Mouse (Mus musculus) neural tube, embryonic 15.5 days (tissue): ENCODE measurements around the gene Ccdc9b. TPM values are rescaled to one million over a fixed set of nuclear protein-coding genes. Genes with fewer than 3 reads are reported as not detected.

ENCODE experiments used
- ATAC-seq: fragments of 200-750 bp; cut with Nextera tagmentation; 2 replicates; pipeline ENCODE4 v1.8.0; 2017; ENCODE audit warnings: mild to moderate bottlenecking, moderate TSS enrichment, moderate library complexity; ENCODE audit not compliant: low FRiP score
- H3K27ac ChIP-seq: fragments of 300-500 bp; sonication (generic); replicated peaks from 2 replicates; pipeline ENCODE4 v1.5.1; 2015; ENCODE audit warnings: mild to moderate bottlenecking, inconsistent platforms
- H3K27me3 ChIP-seq: fragments of 300-500 bp; sonication (generic); replicated peaks from 2 replicates; pipeline ENCODE4 v1.6.1; 2015; ENCODE audit warnings: inconsistent platforms
- H3K36me3 ChIP-seq: fragments of 300-500 bp; sonication (generic); 2 replicates; pipeline ENCODE4 v1.6.1; 2015; ENCODE audit warnings: inconsistent platforms
- H3K4me1 ChIP-seq: fragments of 300-500 bp; sonication (generic); 2 replicates; pipeline ENCODE4 v1.6.1; 2015; ENCODE audit warnings: inconsistent platforms
- H3K4me2 ChIP-seq: fragments of 300-500 bp; sonication (generic); 2 replicates; pipeline ENCODE4 v1.6.1; 2015; ENCODE audit warnings: inconsistent platforms, mild to moderate bottlenecking, moderate library complexity
- H3K4me3 ChIP-seq: fragments of 300-500 bp; sonication (generic); replicated peaks from 2 replicates; pipeline ENCODE4 v1.5.1; 2015; ENCODE audit warnings: mild to moderate bottlenecking, inconsistent platforms
- H3K9ac ChIP-seq: fragments of 300-500 bp; sonication (generic); replicated peaks from 2 replicates; pipeline ENCODE4 v1.6.1; 2015; ENCODE audit warnings: mild to moderate bottlenecking, inconsistent platforms
- H3K9me3 ChIP-seq: fragments of 300-500 bp; sonication (generic); replicated peaks from 2 replicates; pipeline ENCODE4 v1.6.1; 2016; ENCODE audit warnings: inconsistent platforms
- WGBS: fragments of 180-500 bp; shearing (Covaris S2); methylation state at CpG from one replicate; pipeline ENCODE4 v1.1.7; 2015; ENCODE audit warnings: mixed read lengths; 5-methylcytosine and 5-hydroxymethylcytosine counted together
- polyA plus RNA-seq: library from polyadenylated mRNA; unstranded; fragments of >200 nt; fragmentation: Nextera tagmentation; extraction: Ambion mirVana; gene quantifications from 2 replicates; pipeline ENCODE4 v1.2.1, GENCODE M21; 2015

Gene Ccdc9b
- polyA plus RNA-seq, 1 experiment from 2014 or later = 1.2 TPM

GRCm38 (mm10) chr2:118708472-118708871 is 54.0 kb downstream of the Ccdc9b start:
- H3K9ac ChIP-seq = no peak overlapping the region
- H3K27me3 ChIP-seq = peaks cover 91% of the 10 kb centered on the region
- ATAC-seq = no peak

DNA sequence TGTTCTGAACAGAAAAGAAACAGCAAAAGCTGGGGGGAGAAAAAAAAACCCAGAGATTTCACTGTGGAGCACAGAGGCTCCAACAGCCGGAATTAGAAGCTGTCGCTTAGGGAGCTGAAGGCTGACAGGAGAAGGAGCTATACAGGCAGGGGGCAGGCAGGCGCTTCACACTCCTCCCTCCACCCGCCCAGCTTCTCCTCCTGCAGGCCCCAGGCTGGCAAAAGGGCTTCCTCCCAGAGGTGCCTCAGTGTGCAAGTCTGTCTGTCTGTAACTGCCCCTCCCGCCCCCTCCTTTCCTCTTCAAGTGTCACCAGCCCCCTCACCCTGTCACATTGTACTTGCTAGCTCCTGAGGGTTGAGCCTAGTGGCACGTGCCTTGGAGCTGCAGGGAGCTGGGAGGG is 56.0 kb downstream of the Ccdc9b start:
- H3K9ac ChIP-seq = no peak overlapping the region
- no peak overlapping the region for H3K27ac ChIP-seq
- no peaks in the 10 kb centered on the region for H3K9me3 ChIP-seq
- H3K4me1 ChIP-seq = peaks cover 33% of the 10 kb centered on the region
- no peak overlapping the region for H3K4me3 ChIP-seq
- H3K36me3 ChIP-seq = no peaks in the 10 kb centered on the region
- H3K4me2 ChIP-seq = no peak overlapping the region
- ATAC-seq = no peak
- WGBS = 11% methylated on average over 6 of the region's 6 CpGs
- H3K27me3 ChIP-seq = peaks cover 91% of the 10 kb centered on the region

More at GRCm38 (mm10) chr2:118708472-118708871, 54.0 kb downstream of the Ccdc9b start:
- H3K9me3 ChIP-seq = no peaks in the 10 kb centered on the region
- H3K36me3 ChIP-seq = no peaks in the 10 kb centered on the region
- H3K4me3 ChIP-seq = no peak overlapping the region
- no peak overlapping the region for H3K27ac ChIP-seq
- WGBS = 85% methylated on average over 4 of the region's 4 CpGs
- no peak overlapping the region for H3K4me2 ChIP-seq
- peaks cover 24% of the 10 kb centered on the region for H3K4me1 ChIP-seq

Other genes with a start within 250 kb of the Ccdc9b start
- gene Bmf, start 213.0 kb downstream of the Ccdc9b start, polyA plus RNA-seq = 2.0 and 3.6 TPM in 2 replicates
- 7.0 and 26.4 TPM in 2 replicates for gene Bub1b, start 164.4 kb downstream of the Ccdc9b start, polyA plus RNA-seq
- gene Pak6, start 99.4 kb downstream of the Ccdc9b start, polyA plus RNA-seq = 40.2 and 42.4 TPM in 2 replicates
- gene Ankrd63, start 58.7 kb downstream of the Ccdc9b start, polyA plus RNA-seq = not detected in 2 replicates
- gene Plcb2, start 34.2 kb downstream of the Ccdc9b start, polyA plus RNA-seq = 1.0 and 2.2 TPM in 2 replicates
- 22.0 and 23.5 TPM in 2 replicates for gene Inafm2, start 16.9 kb downstream of the Ccdc9b start, polyA plus RNA-seq
- 1.2 TPM in 1 of 2 replicates, not detected in the other for gene Phgr1, start 10.1 kb upstream of the Ccdc9b start, polyA plus RNA-seq
- 65.4 and 75.6 TPM in 2 replicates for gene Disp2, start 17.1 kb upstream of the Ccdc9b start, polyA plus RNA-seq
- 14.8 and 30.3 TPM in 2 replicates for gene Knstrn, start 51.3 kb upstream of the Ccdc9b start, polyA plus RNA-seq
- gene Ivd, start 99.3 kb upstream of the Ccdc9b start, polyA plus RNA-seq = 51.9 and 59.4 TPM in 2 replicates
- gene Bahd1, start 137.7 kb upstream of the Ccdc9b start, polyA plus RNA-seq = 8.5 TPM in 2 replicates
- gene Chst14, start 163.8 kb upstream of the Ccdc9b start, polyA plus RNA-seq = 6.1 and 9.3 TPM in 2 replicates